Mouse (Mus musculus) midbrain, embryonic 15.5 days (tissue): ENCODE results near the gene I830077J02Rik. TPM values are rescaled to one million over a fixed set of nuclear protein-coding genes. Genes with fewer than 3 reads are reported as not detected.

Experiments
- ATAC-seq: fragments of 200-750 bp; cut with Nextera tagmentation; replicated peaks from 2 replicates; pipeline ENCODE4 v1.8.0; 2017; ENCODE audit warnings: moderate TSS enrichment
- H3K27ac ChIP-seq: fragments of 300-500 bp; sonication (generic); 2 replicates; pipeline ENCODE4 v1.5.1; 2015; ENCODE audit warnings: mild to moderate bottlenecking, inconsistent platforms
- H3K27me3 ChIP-seq: fragments of 300-500 bp; sonication (generic); replicated peaks from 2 replicates; pipeline ENCODE4 v1.6.1; 2015; ENCODE audit warnings: inconsistent platforms
- H3K36me3 ChIP-seq: fragments of 300-500 bp; sonication (generic); replicated peaks from 2 replicates; pipeline ENCODE4 v1.6.1; 2015; ENCODE audit warnings: inconsistent platforms
- H3K4me1 ChIP-seq: fragments of 300-500 bp; sonication (generic); 2 replicates; pipeline ENCODE4 v1.6.1; 2015; ENCODE audit warnings: inconsistent platforms
- H3K4me2 ChIP-seq: fragments of 300-500 bp; sonication (generic); 2 replicates; pipeline ENCODE4 v1.6.1; 2015; ENCODE audit warnings: inconsistent platforms, mild to moderate bottlenecking, moderate library complexity
- H3K4me3 ChIP-seq: fragments of 300-500 bp; sonication (generic); 2 replicates; pipeline ENCODE4 v1.5.1; 2015; ENCODE audit warnings: mild to moderate bottlenecking, inconsistent platforms
- H3K9ac ChIP-seq: fragments of 300-500 bp; sonication (generic); 2 replicates; pipeline ENCODE4 v1.6.1; 2015; ENCODE audit warnings: mild to moderate bottlenecking, inconsistent platforms
- H3K9me3 ChIP-seq: fragments of 300-500 bp; sonication (generic); 2 replicates; pipeline ENCODE4 v1.6.1; 2016; ENCODE audit warnings: inconsistent platforms
- WGBS: fragments of 180-500 bp; shearing (Covaris S2); methylation state at CpG from one replicate; pipeline ENCODE4 v1.1.7; 2015; ENCODE audit warnings: mixed read lengths; 5-methylcytosine and 5-hydroxymethylcytosine counted together
- polyA plus RNA-seq: library from polyadenylated mRNA; unstranded; fragments of >200 nt; fragmentation: Nextera tagmentation; extraction: Ambion mirVana; gene quantifications from 2 replicates; pipeline ENCODE4 v1.2.1, GENCODE M21; 2015

Gene I830077J02Rik
- polyA plus RNA-seq, 1 experiment from 2014 or later, result 0.34 TPM

DNA sequence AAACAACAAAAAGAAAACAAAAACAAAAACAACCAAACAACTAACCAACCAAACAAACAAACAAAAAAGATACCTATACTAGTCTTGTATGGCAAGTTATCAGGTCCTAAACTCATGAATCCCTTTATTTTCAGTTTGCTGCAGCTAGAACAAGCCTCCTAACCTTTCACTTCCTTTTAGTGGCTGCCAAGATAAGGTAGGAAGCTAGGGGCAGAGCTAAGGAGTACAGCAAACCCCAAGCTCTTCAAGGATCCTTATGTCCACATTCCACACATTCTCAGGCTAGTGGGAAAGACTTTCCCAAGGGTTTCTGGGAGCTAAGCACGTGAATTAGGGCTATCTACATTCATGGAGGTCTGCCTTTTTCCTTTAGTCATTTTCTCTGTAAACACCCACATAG lies 17.2 kb downstream of the I830077J02Rik start:
- no peak for ATAC-seq
- no peak overlapping the region for H3K4me3 ChIP-seq
- H3K27ac ChIP-seq, result no peak overlapping the region
- H3K36me3 ChIP-seq, result no peaks in the 10 kb centered on the region
- H3K9ac ChIP-seq, result no peak overlapping the region
- 64% methylated on average over 1 of the region's 1 CpGs for WGBS
- no peaks in the 10 kb centered on the region for H3K9me3 ChIP-seq
- H3K27me3 ChIP-seq, result no peaks in the 10 kb centered on the region
- no peaks in the 10 kb centered on the region for H3K4me1 ChIP-seq
- no peak overlapping the region for H3K4me2 ChIP-seq

GRCm38 (mm10) chr3:105913839-105914681 lies 18.4 kb downstream of the I830077J02Rik start:
- no peak overlapping the region for H3K4me3 ChIP-seq
- H3K4me1 ChIP-seq, result no peaks in the 10 kb centered on the region
- no peak overlapping the region for H3K9ac ChIP-seq
- no peak overlapping the region for H3K27ac ChIP-seq
- H3K4me2 ChIP-seq, result no peak overlapping the region
- ATAC-seq, result no peak
- 83% methylated on average over 10 of the region's 10 CpGs for WGBS
- H3K36me3 ChIP-seq, result no peaks in the 10 kb centered on the region
- no peaks in the 10 kb centered on the region for H3K27me3 ChIP-seq
- no peaks in the 10 kb centered on the region for H3K9me3 ChIP-seq

DNA sequence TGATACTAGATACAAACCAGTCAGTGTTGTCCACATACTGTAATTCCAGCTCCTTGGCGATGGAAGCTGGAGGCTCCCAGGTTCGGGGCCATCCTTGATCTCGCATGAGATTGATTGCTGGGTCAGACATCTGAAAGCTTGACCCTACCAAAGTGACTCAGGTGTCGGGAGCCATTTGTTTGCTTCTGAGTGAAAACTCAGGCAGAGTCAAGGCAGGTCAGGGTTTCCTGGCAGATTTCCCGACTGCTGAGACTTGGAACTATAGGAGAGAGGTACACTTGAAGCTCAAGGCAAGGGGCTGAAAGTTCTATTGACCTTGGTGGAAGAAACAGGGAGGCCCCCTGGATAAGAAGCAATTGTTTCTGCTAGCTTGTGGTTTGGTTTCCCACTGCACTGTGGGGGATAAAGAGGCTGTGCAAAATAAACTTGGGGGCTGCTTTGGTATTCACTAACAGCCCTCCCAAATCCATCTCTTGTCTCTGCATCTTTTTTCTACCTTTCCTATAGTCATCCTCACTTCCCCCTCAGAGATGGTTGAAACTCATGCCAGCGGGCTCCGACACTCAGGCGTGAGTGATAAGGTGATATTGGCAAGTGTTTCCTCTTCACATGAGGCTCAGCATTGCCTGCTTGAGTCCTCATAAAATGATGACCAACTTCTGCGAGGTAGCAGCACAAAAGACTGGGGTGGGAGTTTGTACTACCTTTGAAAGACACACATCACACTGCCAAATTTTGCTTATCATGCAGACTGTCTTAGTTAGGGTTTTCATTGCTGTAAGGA lies 20.2 kb downstream of the I830077J02Rik start:
- no peaks in the 10 kb centered on the region for H3K27me3 ChIP-seq
- no peaks in the 10 kb centered on the region for H3K36me3 ChIP-seq
- ATAC-seq, result no peak
- 85% methylated on average over 9 of the region's 9 CpGs for WGBS
- H3K9me3 ChIP-seq, result no peaks in the 10 kb centered on the region
- H3K27ac ChIP-seq, result no peak overlapping the region
- no peaks in the 10 kb centered on the region for H3K4me1 ChIP-seq
- H3K4me2 ChIP-seq, result no peak overlapping the region
- H3K9ac ChIP-seq, result no peak overlapping the region
- no peak overlapping the region for H3K4me3 ChIP-seq

DNA sequence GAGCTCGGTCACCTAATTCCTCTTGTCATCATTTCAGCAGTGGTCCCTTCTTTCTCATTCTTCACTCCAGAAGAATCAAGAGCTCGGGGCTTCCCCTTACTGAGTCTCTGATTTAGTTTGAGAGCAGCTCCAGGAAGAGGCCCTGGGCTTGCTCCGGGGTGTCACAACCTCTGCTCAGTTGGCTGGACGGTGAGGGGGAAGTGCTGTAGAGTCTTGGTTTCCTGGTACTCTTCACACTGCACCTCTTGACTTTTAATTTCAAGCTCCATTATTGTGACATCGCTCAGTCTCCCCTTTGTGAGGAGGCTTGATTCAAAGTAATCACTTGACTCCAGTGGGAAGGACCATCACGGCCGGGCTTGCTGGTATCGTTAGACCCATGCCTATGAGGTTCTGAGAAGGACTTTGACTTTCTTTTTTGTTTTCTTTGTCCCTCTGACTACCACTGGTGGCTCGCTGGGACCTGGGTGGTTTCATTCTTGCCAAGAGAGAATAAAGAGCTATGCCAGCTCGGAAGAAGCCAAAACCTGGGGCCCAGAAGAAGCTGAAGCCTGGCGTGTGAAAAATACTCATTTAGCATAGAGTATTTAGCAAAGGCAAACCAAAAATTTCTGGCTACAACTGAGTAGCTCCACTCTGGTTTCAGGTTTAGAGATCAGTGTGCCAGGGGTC lies 21.8 kb downstream of the I830077J02Rik start:
- WGBS, result 82% methylated on average over 11 of the region's 11 CpGs
- Histone ChIP-seq H3K9ac (no peak overlapping the region), H3K4me2 (no peak overlapping the region), H3K9me3 (no peaks in the 10 kb centered on the region), H3K36me3 (no peaks in the 10 kb centered on the region), H3K27me3 (no peaks in the 10 kb centered on the region), H3K27ac (no peak overlapping the region), H3K4me3 (no peak overlapping the region), H3K4me1 (no peaks in the 10 kb centered on the region)
- ATAC-seq, result no peak

- ATAC-seq, result no peak
- Histone ChIP-seq H3K36me3 (no peaks in the 10 kb centered on the region), H3K4me3 (no peak overlapping the region), H3K27ac (no peak overlapping the region), H3K9ac (no peak overlapping the region), H3K4me2 (no peak overlapping the region), H3K9me3 (no peaks in the 10 kb centered on the region), H3K4me1 (no peaks in the 10 kb centered on the region), H3K27me3 (no peaks in the 10 kb centered on the region)
- 98% methylated on average over 4 of the region's 4 CpGs for WGBS
Observed at GRCm38 (mm10) chr3:105908976-105909375, 23.5 kb downstream of the I830077J02Rik start.

DNA sequence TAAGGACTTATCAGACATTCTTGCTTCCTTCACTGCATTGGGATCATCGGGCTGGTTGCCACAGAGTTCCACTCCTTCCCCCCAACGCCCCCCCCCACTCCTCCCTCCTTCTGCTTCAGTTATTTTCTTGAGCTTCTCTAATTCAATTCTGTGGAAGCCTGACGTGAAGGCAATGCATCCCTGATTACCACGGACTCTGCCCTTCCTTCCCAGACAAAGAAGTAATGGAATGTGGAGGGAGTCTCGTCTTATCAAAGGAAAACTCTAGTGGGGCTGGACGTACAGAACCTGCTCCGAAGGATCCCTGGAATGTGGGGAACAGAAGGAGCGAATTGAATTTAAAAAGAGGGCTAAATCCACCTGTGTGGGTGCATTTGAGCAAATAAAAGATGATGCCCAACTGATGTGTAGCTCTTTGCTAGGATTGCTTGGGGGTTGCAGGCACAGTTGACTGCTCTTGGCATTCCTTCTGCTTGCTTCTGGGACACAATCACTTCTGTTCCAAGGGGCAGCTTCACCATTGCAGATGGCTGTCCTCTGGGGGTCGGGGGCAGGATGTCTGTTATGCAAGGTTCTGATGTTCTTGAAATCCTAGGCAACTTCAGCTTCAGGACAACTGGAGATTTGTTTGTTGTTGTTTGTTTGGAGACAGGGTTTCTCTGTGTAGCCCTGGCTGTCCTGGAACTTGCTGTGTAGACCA lies 24.4 kb downstream of the I830077J02Rik start:
- no peak overlapping the region for H3K4me2 ChIP-seq
- no peak overlapping the region for H3K4me3 ChIP-seq
- H3K9me3 ChIP-seq, result no peaks in the 10 kb centered on the region
- H3K27me3 ChIP-seq, result no peaks in the 10 kb centered on the region
- no peak overlapping the region for H3K27ac ChIP-seq
- no peak for ATAC-seq
- no peaks in the 10 kb centered on the region for H3K4me1 ChIP-seq
- 37% methylated on average over 9 of the region's 9 CpGs for WGBS
- no peak overlapping the region for H3K9ac ChIP-seq
- no peaks in the 10 kb centered on the region for H3K36me3 ChIP-seq

GRCm38 (mm10) chr3:105904721-105905120 lies 27.7 kb downstream of the I830077J02Rik start:
- Histone ChIP-seq H3K4me2 (no peak overlapping the region), H3K9me3 (no peaks in the 10 kb centered on the region), H3K9ac (no peak overlapping the region), H3K27ac (no peak overlapping the region), H3K36me3 (no peaks in the 10 kb centered on the region), H3K27me3 (no peaks in the 10 kb centered on the region), H3K4me1 (0 out of 2 replicates have a peak, but pooled peaks cover under 1% of the 10 kb centered on the region), H3K4me3 (no peak overlapping the region)
- WGBS, result 93% methylated on average over 9 of the region's 9 CpGs
- no peak for ATAC-seq

DNA sequence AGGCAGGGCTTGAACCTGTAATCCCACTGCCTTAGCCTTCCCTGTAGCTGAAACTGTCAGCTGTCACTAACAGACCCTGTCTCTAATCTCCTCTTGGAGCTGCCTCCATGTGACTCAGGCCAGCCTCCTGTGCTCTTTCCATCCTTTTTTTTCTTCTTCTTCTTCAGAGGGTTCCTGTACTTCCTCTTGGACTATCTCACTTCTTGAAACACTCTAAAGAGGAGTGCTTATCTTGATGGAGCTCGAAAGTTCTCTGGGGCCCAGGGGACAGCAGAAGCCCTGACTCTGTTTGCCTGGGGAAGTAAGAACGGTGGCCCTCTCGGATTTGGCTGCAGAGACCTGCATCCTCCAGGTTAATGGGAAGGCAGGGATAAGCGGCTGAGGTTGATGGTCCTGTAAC lies 28.3 kb downstream of the I830077J02Rik start:
- no peak for ATAC-seq

GRCm38 (mm10) chr3:105901468-105901867 lies 31.0 kb downstream of the I830077J02Rik start:
- H3K4me3 ChIP-seq, result no peak overlapping the region
- H3K9ac ChIP-seq, result no peak overlapping the region
- WGBS, result 76% methylated on average over 4 of the region's 4 CpGs
- no peaks in the 10 kb centered on the region for H3K27me3 ChIP-seq
- H3K4me1 ChIP-seq, result 0 out of 2 replicates have a peak, but pooled peaks cover 2% of the 10 kb centered on the region
- no peak overlapping the region for H3K27ac ChIP-seq
- no peak overlapping the region for H3K4me2 ChIP-seq
- H3K36me3 ChIP-seq, result no peaks in the 10 kb centered on the region
- no peak for ATAC-seq
- H3K9me3 ChIP-seq, result no peaks in the 10 kb centered on the region

More for the DNA sequence above, 28.3 kb downstream of the I830077J02Rik start:
- H3K27me3 ChIP-seq, result no peaks in the 10 kb centered on the region
- WGBS, result 84% methylated on average over 4 of the region's 4 CpGs
- no peak overlapping the region for H3K9ac ChIP-seq
- H3K4me2 ChIP-seq, result no peak overlapping the region
- 0 out of 2 replicates have a peak, but pooled peaks cover 2% of the 10 kb centered on the region for H3K4me1 ChIP-seq
- H3K4me3 ChIP-seq, result no peak overlapping the region
- no peak overlapping the region for H3K27ac ChIP-seq
- H3K9me3 ChIP-seq, result no peaks in the 10 kb centered on the region
- no peaks in the 10 kb centered on the region for H3K36me3 ChIP-seq

- 82% methylated on average over 3 of the region's 3 CpGs for whole genome bisulfite sequencing
- Histone ChIP-seq H3K9me3 (no peaks in the 10 kb centered on the region), H3K4me3 (no peak overlapping the region), H3K27ac (no peak overlapping the region), H3K4me2 (no peak overlapping the region), H3K9ac (no peak overlapping the region), H3K36me3 (no peaks in the 10 kb centered on the region), H3K4me1 (0 out of 2 replicates have a peak, but pooled peaks cover 2% of the 10 kb centered on the region), H3K27me3 (no peaks in the 10 kb centered on the region)
- no peak for ATAC-seq
Observed at GRCm38 (mm10) chr3:105900716-105901115, 31.7 kb downstream of the I830077J02Rik start.

GRCm38 (mm10) chr3:105900266-105900665 lies 32.2 kb downstream of the I830077J02Rik start:
- Histone ChIP-seq H3K4me1 (0 out of 2 replicates have a peak, but pooled peaks cover 2% of the 10 kb centered on the region), H3K9ac (no peak overlapping the region), H3K9me3 (no peaks in the 10 kb centered on the region), H3K27ac (no peak overlapping the region), H3K27me3 (no peaks in the 10 kb centered on the region), H3K4me2 (no peak overlapping the region), H3K36me3 (no peaks in the 10 kb centered on the region), H3K4me3 (no peak overlapping the region)
- 81% methylated on average over 6 of the region's 6 CpGs for WGBS
- ATAC-seq, result no peak
